Mouse (Mus musculus): ENCODE measurements around the gene Kifc1.
"Not testable (repeated sequence)": the region's sequence is repeated elsewhere in the genome, so short reads cannot be mapped to it uniquely, and the experiment has no call there.

Gene Kifc1

GRCm38 (mm10) chr17:33903911-33904651 is 13.6 kb upstream of the Kifc1 start:
- not testable (repeated sequence) for DNase-seq (ENCODE audit: low spot score in 2 of 2)

- no peak for DNase-seq (ENCODE audit: low spot score in 2 of 2)
Observed at GRCm38 (mm10) chr17:33902491-33902890, 12.0 kb upstream of the Kifc1 start.

DNA sequence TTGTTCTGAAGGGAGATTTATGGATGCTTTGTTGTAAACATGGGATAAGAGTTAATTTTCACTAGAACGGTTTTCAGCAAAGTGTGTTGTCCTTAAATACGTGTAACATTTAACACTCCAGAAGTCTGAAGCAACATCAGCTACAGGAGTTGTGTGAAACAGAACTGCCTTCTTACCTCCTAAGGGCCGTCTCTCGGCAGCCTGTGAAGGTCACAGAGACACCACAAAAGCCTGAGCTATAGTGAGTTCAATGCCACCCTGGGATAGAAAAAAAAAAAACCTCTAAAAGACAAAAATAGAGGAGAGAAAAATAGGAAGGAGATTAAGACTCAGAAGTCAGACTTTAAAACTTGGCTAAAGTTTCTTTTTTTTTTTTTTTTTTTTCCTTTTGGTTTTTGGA is 11.6 kb upstream of the Kifc1 start:
- DNase-seq (ENCODE audit: low spot score in 2 of 2), result no peak

DNA sequence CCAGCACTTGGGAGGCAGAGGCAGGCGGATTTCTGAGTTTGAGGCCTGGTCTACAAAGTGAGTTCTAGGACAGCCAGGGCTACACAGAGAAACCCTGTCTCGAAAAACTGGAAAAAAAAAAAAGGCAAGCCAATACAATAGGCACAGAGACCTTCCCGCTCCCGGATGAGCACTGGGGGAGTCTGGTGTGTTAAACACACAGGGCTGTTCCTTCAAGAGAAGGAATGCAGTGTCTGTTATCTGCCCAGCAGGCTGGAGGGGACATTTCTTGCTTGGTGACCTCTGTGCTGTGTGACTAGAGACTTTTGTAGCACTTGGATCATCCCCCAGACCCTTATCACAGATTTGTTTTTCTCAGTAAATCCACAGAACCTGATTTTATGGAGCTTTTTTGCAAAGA is 11.2 kb upstream of the Kifc1 start:
- DNase-seq (ENCODE audit: low spot score in 2 of 2), result no peak

GRCm38 (mm10) chr17:33900989-33901314 is 10.5 kb upstream of the Kifc1 start:
- no peak for DNase-seq (ENCODE audit: low spot score in 2 of 2)

DNA sequence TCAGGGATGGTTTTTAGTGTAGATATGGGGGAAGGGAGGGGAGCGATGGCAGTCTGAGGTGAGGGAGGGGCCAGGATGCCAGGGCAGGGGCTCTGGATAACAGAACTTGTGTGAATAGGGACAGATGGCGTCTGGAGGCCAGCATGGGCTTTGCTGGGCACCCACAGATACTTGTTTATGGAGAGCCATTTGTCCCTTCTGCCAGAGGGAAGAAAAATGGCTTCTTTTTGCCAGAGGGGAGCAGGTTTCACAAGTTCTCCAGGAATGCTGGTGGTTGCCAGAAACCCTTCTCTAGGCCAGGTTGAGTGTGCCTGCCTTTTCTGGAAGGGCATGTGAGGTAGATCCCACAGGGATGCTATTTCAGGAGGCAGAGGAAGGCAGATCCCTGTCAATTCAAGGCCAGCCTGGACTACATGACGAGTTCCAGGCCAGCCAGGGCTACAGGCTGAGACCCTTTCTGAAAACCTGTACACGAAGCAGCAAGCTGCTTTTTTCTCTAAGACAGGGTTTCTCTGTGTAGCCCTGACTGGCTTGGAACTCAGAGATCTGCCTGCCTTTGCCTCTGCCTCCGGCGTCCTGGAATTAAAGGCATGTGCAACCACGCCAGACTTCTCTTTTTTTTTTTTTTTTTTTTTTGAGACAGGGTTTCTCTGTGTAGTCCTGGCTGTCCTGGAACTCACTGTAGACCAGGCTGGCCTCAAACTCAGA is 10.0 kb upstream of the Kifc1 start:
- no peak for DNase-seq (ENCODE audit: low spot score in 2 of 2)

DNA sequence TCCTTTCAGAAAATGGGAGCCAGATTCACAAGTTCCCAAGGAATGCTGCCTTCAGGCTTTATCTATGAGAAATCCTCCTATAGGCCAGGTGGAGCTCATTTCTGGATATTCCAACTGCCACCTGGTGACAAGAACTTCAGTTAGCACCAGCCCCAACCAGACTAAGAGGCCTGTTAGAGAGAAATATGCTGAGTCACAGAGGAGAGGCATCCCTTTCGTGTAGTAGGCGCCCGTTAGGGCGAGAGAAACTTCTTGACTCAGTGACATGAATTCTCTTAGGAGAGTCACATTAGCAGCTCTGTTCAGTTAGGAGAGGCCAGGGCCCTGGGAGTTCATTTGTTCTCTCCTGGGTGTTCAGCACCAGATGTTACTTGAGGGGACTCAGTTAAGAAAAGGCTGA is 9.2 kb upstream of the Kifc1 start:
- DNase-seq (ENCODE audit: low spot score in 2 of 2), result no peak

DNA sequence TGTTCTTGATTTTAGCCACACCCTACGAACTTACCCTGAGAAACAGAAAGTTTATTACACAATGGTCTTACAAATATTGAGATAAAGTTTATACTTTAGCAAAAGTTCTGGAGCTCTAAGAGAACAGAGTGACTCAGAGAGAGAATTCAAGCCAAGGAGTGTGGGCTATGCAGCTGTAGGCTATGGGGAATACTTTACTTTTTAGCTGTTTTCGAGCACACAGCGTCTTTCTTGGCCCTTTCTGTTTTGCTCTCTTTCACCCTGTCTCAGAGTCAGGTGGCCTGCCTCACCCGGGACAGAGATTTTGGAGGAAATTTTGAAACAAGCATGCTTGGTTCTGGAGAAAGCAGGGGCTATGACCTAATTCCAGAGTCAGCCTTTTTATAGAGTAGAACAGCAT is 7.7 kb upstream of the Kifc1 start:
- DNase-seq (ENCODE audit: low spot score in 2 of 2), result not testable (repeated sequence)

GRCm38 (mm10) chr17:33897114-33897794 is 6.8 kb upstream of the Kifc1 start:
- peak in 1 of 2 experiments; percentile 59 for DNase-seq (ENCODE audit: low spot score in 2 of 2)

- DNase-seq (ENCODE audit: low spot score in 2 of 2), result not testable (repeated sequence)
Observed at GRCm38 (mm10) chr17:33893011-33893410, 2.5 kb upstream of the Kifc1 start.

DNA sequence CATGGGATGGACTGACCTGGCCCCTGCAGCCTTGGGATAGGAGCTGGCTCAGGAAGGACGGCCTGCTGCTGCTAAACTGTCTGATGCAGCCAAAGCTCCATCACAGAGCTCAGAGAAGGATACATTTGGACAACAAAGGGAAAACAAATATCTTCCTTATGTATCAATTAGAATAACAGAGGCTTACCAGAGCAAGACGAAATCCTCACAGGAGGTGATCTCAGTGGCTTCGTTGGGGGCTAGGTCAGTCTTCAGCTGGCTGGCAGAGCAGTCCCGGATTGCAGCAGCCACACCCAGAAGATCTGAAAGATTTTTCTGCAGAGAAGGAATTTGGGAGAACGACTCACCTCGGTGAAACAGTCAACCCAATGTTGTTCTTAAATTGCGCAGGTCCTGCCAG is 2.0 kb upstream of the Kifc1 start:
- DNase-seq (ENCODE audit: low spot score in 2 of 2), result no peak

DNA sequence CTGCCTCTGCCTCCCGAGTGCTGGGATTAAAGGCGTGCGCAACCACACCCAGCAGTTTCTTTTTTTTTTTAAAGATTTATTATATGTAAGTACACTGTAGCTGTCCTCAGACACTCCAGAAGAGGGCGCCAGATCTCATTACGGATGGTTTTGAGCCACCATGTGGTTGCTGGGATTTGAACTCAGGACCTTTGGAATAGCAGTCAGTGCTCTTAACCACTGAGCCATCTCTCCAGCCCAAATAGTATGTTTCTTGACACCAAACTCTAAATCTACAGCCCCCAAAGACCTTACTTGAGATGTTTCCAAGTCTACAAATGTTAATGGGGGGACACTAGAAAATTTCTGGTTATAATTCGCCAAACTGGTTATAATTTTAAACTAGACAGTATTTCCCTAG is 1.4 kb upstream of the Kifc1 start:
- not testable (repeated sequence) for DNase-seq (ENCODE audit: low spot score in 2 of 2)

- no peak for DNase-seq (ENCODE audit: low spot score in 2 of 2)
Observed at GRCm38 (mm10) chr17:33891357-33891756, 896 bp upstream of the Kifc1 start.

DNA sequence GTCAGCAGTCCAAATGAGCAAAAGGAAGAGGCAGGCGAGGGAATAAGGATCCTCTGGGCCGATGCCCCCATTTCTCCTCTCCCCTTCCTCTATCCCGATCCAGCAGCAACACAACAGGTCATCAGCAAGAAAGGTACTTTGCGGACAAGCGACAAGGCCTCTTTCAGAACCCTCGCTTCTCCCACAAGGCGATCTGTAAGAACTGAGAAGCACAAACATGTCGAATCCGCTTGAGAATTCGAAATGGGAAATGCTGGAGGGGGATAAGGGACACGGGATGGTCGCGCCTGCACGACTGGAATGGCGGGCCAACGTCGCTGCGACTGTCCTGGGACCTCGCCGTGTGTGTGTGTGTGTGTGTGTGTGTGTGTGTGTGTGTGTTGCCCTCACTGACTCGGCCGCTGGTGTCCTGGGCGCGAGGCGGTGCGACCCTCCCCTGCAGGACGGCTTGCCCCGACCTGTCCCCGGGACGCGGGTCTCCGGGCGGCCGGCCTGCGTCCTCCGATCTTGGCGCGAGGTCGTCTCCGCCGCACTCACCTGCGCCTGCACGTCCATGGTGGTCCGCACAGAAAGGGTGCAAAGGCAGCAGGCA is 424 bp downstream of the Kifc1 start:
- not testable (repeated sequence) for DNase-seq (ENCODE audit: low spot score in 2 of 2)

GRCm38 (mm10) chr17:33888230-33888629 is 2.2 kb downstream of the Kifc1 start:
- not testable (repeated sequence) for DNase-seq (ENCODE audit: low spot score in 2 of 2)

DNA sequence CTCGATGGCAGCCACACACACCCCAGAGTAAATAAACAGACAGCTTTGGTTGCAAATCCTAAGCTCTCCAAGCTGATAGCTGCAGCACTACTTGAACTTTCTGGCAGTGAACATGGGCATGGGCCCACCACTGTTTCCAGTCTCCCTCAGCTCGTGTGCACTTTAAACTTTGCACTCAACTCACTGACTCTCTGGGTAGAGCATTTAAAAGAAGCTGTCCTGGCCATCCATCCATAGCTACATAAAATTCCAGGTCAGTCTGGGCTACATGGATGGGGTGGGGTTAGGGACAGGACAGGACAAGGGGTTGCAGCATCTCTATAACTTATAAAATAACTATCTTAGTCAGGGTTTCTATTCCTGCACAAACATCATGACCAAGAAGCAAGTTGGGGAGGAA is 2.7 kb downstream of the Kifc1 start:
- DNase-seq (ENCODE audit: low spot score in 2 of 2), result not testable (repeated sequence)

GRCm38 (mm10) chr17:33884320-33884719 is 6.1 kb downstream of the Kifc1 start:
- not testable (repeated sequence) for DNase-seq (ENCODE audit: low spot score in 2 of 2)

GRCm38 (mm10) chr17:33875797-33876196 is 14.7 kb downstream of the Kifc1 start:
- DNase-seq (ENCODE audit: low spot score in 2 of 2), result not testable (repeated sequence)

DNA sequence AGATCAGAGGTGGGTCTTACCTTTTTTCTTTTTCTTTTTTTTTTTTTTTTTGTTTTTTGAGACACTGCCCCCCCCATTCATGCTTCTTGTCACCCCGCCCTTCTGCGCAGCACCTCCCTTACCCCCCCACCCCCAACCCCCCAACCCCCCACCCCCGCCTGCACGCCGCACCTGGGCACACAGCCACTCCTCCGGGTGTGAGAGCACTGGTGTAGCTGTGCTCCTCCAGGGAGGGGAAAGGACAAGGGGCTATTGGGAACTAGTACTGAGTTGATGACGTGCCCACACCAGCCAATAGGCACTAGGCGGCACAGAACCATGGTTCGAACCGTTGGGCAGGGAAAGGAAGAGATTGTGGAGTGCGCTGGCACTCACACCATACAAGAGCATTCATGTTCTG is 16.1 kb downstream of the Kifc1 start:
- DNase-seq (ENCODE audit: low spot score in 2 of 2), result no peak

DNA sequence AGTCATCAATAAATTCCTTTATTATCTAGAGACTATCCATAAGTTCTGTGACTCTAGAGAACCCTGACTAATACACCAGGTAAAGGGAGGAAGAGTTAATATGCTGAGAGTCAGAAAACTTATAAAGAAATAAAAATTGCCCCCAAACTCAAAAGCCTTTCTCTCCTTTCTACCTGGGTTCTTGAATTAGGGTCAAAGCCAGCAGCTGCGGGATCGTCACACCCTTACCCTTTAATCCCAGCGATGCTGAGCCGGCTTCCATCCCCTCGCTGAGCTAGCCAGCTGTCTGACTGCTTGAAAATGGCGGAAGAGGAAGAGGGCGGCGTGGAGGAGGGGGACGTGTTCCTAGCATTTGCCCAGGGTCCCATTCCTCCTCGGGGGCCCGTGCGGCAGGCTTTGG is 16.9 kb downstream of the Kifc1 start, which contains the start of gene Gm7029:
Gene Gm7029 (plus strand): TSS at position 301 of the 400 bp plus-strand sequence.
- not testable (repeated sequence) for DNase-seq (ENCODE audit: low spot score in 2 of 2)

DNA sequence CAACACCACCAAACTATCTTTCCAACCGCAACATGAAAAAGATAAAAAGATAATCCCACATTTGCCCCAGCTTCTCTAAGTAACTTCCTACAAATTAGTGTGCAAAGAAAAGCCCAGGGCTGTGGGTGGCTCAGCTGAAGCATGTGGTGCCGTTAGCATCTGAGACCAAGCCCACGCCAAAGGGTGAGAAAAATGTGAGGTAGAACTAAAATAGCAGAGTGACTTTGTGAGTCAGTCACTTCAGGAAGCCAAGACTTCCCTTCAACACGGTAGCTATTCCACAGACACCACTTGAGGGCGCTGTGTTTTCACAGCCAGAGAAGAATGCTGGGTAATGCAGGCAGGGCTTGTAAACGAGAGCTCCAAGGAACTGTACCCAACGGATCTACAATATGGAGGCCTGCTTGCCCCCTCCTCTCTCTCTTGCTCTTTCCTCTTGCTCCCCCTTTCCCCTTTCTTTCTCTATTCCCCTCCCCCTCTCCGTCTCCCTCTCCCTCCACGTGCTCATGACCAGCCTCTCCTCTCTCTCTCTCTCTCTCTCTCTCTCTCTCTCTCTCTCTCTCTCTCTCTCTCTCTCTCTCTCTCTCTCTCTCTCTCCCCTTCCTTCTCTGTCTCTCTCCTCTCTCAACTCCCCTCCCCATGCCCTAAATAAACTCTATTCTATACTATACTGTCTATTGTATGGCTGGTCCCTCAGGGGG is 25.0 kb downstream of the Kifc1 start:
- DNase-seq (ENCODE audit: low spot score in 2 of 2), result peak; percentile 60 to 63

DNA sequence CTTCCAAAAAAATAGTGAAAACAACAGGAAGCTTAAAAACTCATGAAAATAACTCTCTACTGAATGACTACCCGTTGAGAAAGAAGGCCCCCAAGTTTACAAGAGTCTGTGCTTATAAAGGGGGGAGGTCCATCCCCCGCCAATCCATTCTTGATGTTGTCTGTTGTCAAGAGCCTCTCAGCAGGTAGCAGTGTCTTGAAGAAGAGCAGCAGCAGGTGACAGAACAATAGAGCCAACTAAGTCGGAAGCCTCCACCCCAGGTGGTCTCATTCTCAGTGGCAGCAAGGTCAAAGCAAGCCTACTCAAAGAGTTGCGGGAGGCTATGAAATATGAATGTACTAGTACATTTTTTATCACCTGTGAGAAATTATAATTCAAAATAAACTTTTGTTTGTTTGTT is 32.6 kb downstream of the Kifc1 start:
- DNase-seq (ENCODE audit: low spot score in 2 of 2), result no peak

All from spleen, postnatal 36 days (tissue).